Mouse (Mus musculus) spleen, postnatal 4 days (tissue): ENCODE measurements at regions not wholly inside any gene's neighbourhood (a gene's known extent, or its start where the extent isn't known, plus 50 kb on each side); places are given as distances from the start of the nearest gene placed in this dataset.

Source experiments
- DNase-seq, 2 experiments: peaks; one replicate each; pipeline ENCODE4 v3.0.0; 2022; ENCODE audit warnings: low spot score in 2 of 2

GRCm38 (mm10) chr10:72551561-72551960 is 103.1 kb upstream of the Zwint start:
- DNase-seq: no peak

- no peak for DNase-seq
Observed at GRCm38 (mm10) chr10:72573991-72574652, 80.5 kb upstream of the Zwint start.

GRCm38 (mm10) chr10:72577713-72578112 is 76.9 kb upstream of the Zwint start:
- no peak for DNase-seq

GRCm38 (mm10) chr10:72578501-72578900 is 76.1 kb upstream of the Zwint start:
- DNase-seq: no peak

GRCm38 (mm10) chr10:72581311-72581710 is 73.3 kb upstream of the Zwint start:
- DNase-seq: no peak

- no peak for DNase-seq
Observed at GRCm38 (mm10) chr10:72588561-72588960, 66.1 kb upstream of the Zwint start.

GRCm38 (mm10) chr10:72593049-72593448 is 61.6 kb upstream of the Zwint start:
- DNase-seq: no peak
